Mouse (Mus musculus) gastrocnemius, adult 2 months (tissue): ENCODE measurements at regions not wholly inside any gene's neighbourhood (a gene's known extent, or its start where the extent isn't known, plus 50 kb on each side); places are given as distances from the start of the nearest gene placed in this dataset.
A peak's percentile ranks its signal among the peaks of the same experiment; 100 is the strongest.

Experiments used
- DNase-seq: peaks from one replicate; pipeline ENCODE4 v3.0.0; 2022
- H3K27ac ChIP-seq: fragments of 200-600 bp; 2 replicates; pipeline ENCODE4 v1.8.1; 2022; ENCODE audit warnings: mild to moderate bottlenecking
- H3K4me3 ChIP-seq: fragments of 200-600 bp; 2 replicates; pipeline ENCODE4 v1.8.1; 2022; ENCODE audit warnings: mild to moderate bottlenecking, moderate library complexity
- CTCF ChIP-seq: fragments of 200-600 bp; IDR thresholded peaks from 2 replicates; pipeline ENCODE4 v1.8.1; 2022; ENCODE audit warnings: antibody characterized with exemption, mild to moderate bottlenecking, moderate library complexity
- intact Hi-C: fragments of 180-260 bp; cut with DNase I; formaldehyde crosslinking; loops from one replicate; pipeline ENCODE4 v1.15.1; 2025

DNA sequence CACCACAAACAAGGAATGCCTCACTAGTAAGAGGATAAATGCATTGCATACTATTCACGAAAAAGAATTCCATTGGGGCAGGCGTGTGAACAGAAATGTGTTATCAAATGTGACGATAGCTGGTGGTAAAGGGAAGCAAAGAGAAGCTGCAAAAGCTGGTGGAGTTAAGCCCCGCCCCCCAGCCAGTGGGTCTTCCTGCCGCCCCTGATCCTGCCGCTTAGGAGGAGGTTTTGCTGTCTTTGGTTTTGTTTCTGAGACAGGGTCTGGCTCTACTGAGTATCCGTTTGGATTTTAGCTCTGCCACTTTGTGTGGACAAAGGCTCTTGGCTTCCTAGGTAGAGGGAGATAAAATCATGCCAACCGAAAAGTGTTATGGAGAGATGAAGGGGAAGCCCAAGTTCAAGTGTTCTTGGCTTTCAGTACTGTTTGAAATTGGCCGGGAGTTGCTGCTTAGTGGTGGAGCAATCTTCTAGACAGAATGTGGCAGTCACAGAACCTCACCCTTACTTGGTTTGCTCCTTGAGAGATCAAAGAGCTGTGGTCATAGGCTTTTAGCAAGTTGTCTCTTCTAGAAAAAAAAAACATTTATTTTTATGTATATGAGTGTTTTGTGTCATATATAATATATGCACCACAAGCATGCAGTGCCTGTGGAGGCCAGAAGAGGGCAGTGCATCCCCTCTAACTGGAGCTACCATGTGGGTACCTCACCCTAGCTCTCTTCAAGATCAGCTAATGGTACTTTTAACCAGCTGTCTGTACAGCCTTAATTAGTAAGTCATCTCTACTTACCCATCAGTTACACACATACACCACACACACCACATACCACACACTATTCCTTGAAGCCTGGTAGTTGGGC is 59.8 kb upstream of the Slc34a2 start:
- H3K27ac ChIP-seq, result no peak overlapping the region
- TF ChIP-seq CTCF, result peak; percentile 19; the same call in 1 of the 2 replicates
- DNase-seq, result no peak
- H3K4me3 ChIP-seq, result no peak overlapping the region
- intact Hi-C loops, result no loop called here

DNA sequence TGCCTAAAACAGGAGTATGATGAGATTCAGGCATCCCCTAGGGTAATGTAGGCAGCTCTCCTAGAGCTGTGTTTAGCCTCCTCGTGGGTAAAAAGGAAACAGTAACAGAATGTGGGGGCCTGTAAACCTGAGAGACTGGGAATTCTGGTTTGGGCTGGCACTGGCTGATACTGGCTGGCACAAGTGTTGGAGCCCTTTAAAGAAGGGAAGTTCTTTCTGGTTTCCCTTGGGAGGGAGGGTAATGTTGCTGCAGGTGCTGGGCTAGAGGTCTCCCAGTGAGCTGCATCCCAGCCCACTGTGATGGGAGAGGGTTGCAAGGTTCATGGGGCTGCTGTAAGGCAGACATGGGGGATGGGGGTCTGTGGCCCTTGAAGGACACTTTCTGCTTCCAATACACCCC is 58.4 kb upstream of the Slc34a2 start:
- no peak for DNase-seq
- intact Hi-C loops, result no loop called here
- Histone ChIP-seq H3K27ac (no peak overlapping the region), H3K4me3 (no peak overlapping the region)
- no peak for TF ChIP-seq CTCF

- Histone ChIP-seq H3K4me3 (no peak overlapping the region), H3K27ac (no peak overlapping the region)
- no peak for DNase-seq
- no peak for TF ChIP-seq CTCF
- intact Hi-C loops, result no loop called here
These were observed 55.8 kb upstream of the Slc34a2 start for GRCm38 (mm10) chr5:52982056-52982455.

GRCm38 (mm10) chr5:52982741-52983140 is 55.1 kb upstream of the Slc34a2 start:
- no peak for DNase-seq
- H3K4me3 ChIP-seq, result no peak overlapping the region
- H3K27ac ChIP-seq, result no peak overlapping the region
- intact Hi-C loops, result no loop called here
- no peak for TF ChIP-seq CTCF
